ENCODE assay signal across 32 mouse cellular contexts in genomic region chr4:7201816-7202215, GRCm38 (mm10).
DNase-seq lines count a peak whose midpoint lies in the region; ATAC-seq lines count a peak whose summit lies in the region.
"Had no signal": no experiment of that assay in that cellular context is flagged by ENCODE, and none has a peak within 500 bp of the region (broad histone marks: within the 10 kb centered on the region; RNA-seq: fewer than 3 reads in every experiment).

No protein-coding gene starts in this region.

- no peak for ATAC-seq in embryonic facial prominence, embryonic 11.5 days (replicated peaks; ENCODE audit: insufficient number of reproducible peaks, low FRiP score, low TSS enrichment, low read depth)
- ATAC-seq in neural tube, embryonic 15.5 days (ENCODE audit: low FRiP score), result no peak
- ATAC-seq in heart, embryonic 12.5 days (ENCODE audit: insufficient number of reproducible peaks, low FRiP score), result no peak
- ATAC-seq: activated CD4-positive, CD25-positive, alpha-beta regulatory T cell, adult 4 months; forebrain, embryonic 14.5 days; hindbrain, embryonic 16.5 days; liver, embryonic 12.5 days; liver, postnatal 0 days; lung, postnatal 0 days; midbrain, embryonic 16.5 days had no signal

- H3K9me3 ChIP-seq in embryonic facial prominence, embryonic 11.5 days (replicated peaks; ENCODE audit: control insufficient read depth, low read length), result no peaks in the 10 kb centered on the region
- H3K9me3 ChIP-seq in embryonic facial prominence, embryonic 10.5 days, result no peaks in the 10 kb centered on the region
- no peaks in the 10 kb centered on the region for H3K9me3 ChIP-seq in neural tube, embryonic 15.5 days (replicated peaks)
- no peaks in the 10 kb centered on the region for H3K9me3 ChIP-seq in heart, embryonic 12.5 days (replicated peaks)
- H3K9me3 ChIP-seq: embryonic facial prominence, embryonic 15.5 days; heart, embryonic 10.5 days; kidney, embryonic 15.5 days; liver, embryonic 12.5 days; neural tube, embryonic 12.5 days had no signal

- no peaks in the 10 kb centered on the region for H3K36me3 ChIP-seq in embryonic facial prominence, embryonic 11.5 days (replicated peaks; ENCODE audit: control insufficient read depth, insufficient read depth, low read depth, low read length)
- H3K36me3 ChIP-seq in embryonic facial prominence, embryonic 10.5 days (replicated peaks), result no peaks in the 10 kb centered on the region
- H3K36me3 ChIP-seq in neural tube, embryonic 15.5 days, result no peaks in the 10 kb centered on the region
- H3K36me3 ChIP-seq in heart, embryonic 12.5 days, result no peaks in the 10 kb centered on the region
- H3K36me3 ChIP-seq: embryonic facial prominence, embryonic 15.5 days; heart, embryonic 10.5 days; kidney, embryonic 15.5 days; liver, embryonic 12.5 days; neural tube, embryonic 12.5 days had no signal

- H3K4me2 ChIP-seq in embryonic facial prominence, embryonic 11.5 days (ENCODE audit: low read depth, low read length), result no peak overlapping the region
- H3K4me2 ChIP-seq in neural tube, embryonic 15.5 days, result no peak overlapping the region
- no peak overlapping the region for H3K4me2 ChIP-seq in heart, embryonic 12.5 days
- H3K4me2 ChIP-seq: embryonic facial prominence, embryonic 15.5 days; kidney, embryonic 15.5 days; liver, embryonic 12.5 days; neural tube, embryonic 12.5 days had no signal

- H3K27me3 ChIP-seq in embryonic facial prominence, embryonic 11.5 days (ENCODE audit: control insufficient read depth, insufficient read depth, low read length), result no peaks in the 10 kb centered on the region
- no peaks in the 10 kb centered on the region for H3K27me3 ChIP-seq in embryonic facial prominence, embryonic 10.5 days (replicated peaks; ENCODE audit: low read depth, poor library complexity, severe bottlenecking)
- no peaks in the 10 kb centered on the region for H3K27me3 ChIP-seq in neural tube, embryonic 15.5 days (replicated peaks)
- no peaks in the 10 kb centered on the region for H3K27me3 ChIP-seq in heart, embryonic 12.5 days (replicated peaks)
- H3K27me3 ChIP-seq: CH12.LX; embryonic facial prominence, embryonic 15.5 days; kidney, embryonic 15.5 days; liver, embryonic 12.5 days; neural tube, embryonic 12.5 days had no signal

- WGBS in embryonic facial prominence, embryonic 11.5 days, result 22% methylated on average over 2 of the region's 2 CpGs
- 21% methylated on average over 2 of the region's 2 CpGs for WGBS in embryonic facial prominence, embryonic 10.5 days
- 17% methylated on average over 2 of the region's 2 CpGs for WGBS in neural tube, embryonic 15.5 days
- WGBS in heart, embryonic 12.5 days, result 54% methylated on average over 2 of the region's 2 CpGs

- H3K9ac ChIP-seq in embryonic facial prominence, embryonic 11.5 days (replicated peaks; ENCODE audit: low read length), result no peak overlapping the region
- H3K9ac ChIP-seq in neural tube, embryonic 15.5 days (replicated peaks), result no peak overlapping the region
- no peak overlapping the region for H3K9ac ChIP-seq in heart, embryonic 12.5 days
- H3K9ac ChIP-seq: embryonic facial prominence, embryonic 15.5 days; kidney, embryonic 15.5 days; liver, embryonic 12.5 days; liver, postnatal 0 days; neural tube, embryonic 12.5 days had no signal

- no peak overlapping the region for H3K27ac ChIP-seq in embryonic facial prominence, embryonic 11.5 days (replicated peaks; ENCODE audit: low read depth, low read length)
- H3K27ac ChIP-seq in embryonic facial prominence, embryonic 10.5 days (replicated peaks), result no peak overlapping the region
- H3K27ac ChIP-seq in neural tube, embryonic 15.5 days (replicated peaks), result no peak overlapping the region
- no peak overlapping the region for H3K27ac ChIP-seq in heart, embryonic 12.5 days (ENCODE audit: poor library complexity, severe bottlenecking)
- H3K27ac ChIP-seq: embryonic facial prominence, embryonic 15.5 days; heart, embryonic 10.5 days; kidney, embryonic 15.5 days; layer of hippocampus, adult 2 months; liver, embryonic 12.5 days; neural tube, embryonic 12.5 days had no signal

- no peaks in the 10 kb centered on the region for H3K4me1 ChIP-seq in embryonic facial prominence, embryonic 11.5 days (ENCODE audit: control insufficient read depth, insufficient read depth, low read length)
- peaks cover 4% of the 10 kb centered on the region for H3K4me1 ChIP-seq in embryonic facial prominence, embryonic 10.5 days
- H3K4me1 ChIP-seq in neural tube, embryonic 15.5 days, result no peaks in the 10 kb centered on the region
- H3K4me1 ChIP-seq in heart, embryonic 12.5 days (replicated peaks), result no peaks in the 10 kb centered on the region
- H3K4me1 ChIP-seq: embryonic facial prominence, embryonic 15.5 days; heart, embryonic 10.5 days; kidney, embryonic 15.5 days; liver, embryonic 12.5 days; neural tube, embryonic 12.5 days had no signal

- H3K4me3 ChIP-seq in embryonic facial prominence, embryonic 11.5 days (ENCODE audit: low read depth, low read length), result no peak overlapping the region
- H3K4me3 ChIP-seq in embryonic facial prominence, embryonic 10.5 days, result no peak overlapping the region
- no peak overlapping the region for H3K4me3 ChIP-seq in neural tube, embryonic 15.5 days (replicated peaks)
- H3K4me3 ChIP-seq in heart, embryonic 12.5 days, result no peak overlapping the region
- H3K4me3 ChIP-seq: embryonic facial prominence, embryonic 15.5 days; heart, embryonic 10.5 days; kidney, embryonic 15.5 days; layer of hippocampus, adult 2 months; liver, embryonic 12.5 days; neural tube, embryonic 12.5 days had no signal

- peak; percentile 20 for DNase-seq in embryonic facial prominence, embryonic 11.5 days (ENCODE audit: low spot score)
- no peak for DNase-seq in embryonic facial prominence, embryonic 10.5 days (ENCODE audit: low spot score)
- DNase-seq in neural tube, embryonic 10.5 days (ENCODE audit: extremely low spot score, low spot score), result peak; percentile 17
- peak; percentile 48 for DNase-seq in embryo, embryonic 10.5 days (ENCODE audit: low spot score)
- no peak for DNase-seq in left cerebral cortex, adult 18-20 months (ENCODE audit: low spot score in 2 of 2)
- DNase-seq: adrenal gland, adult 2 months; adrenal gland, postnatal 36 days; cerebellum, adult 2 months; cerebellum, postnatal 14 days; gastrocnemius, postnatal 25 days; heart, adult 11 months; heart, postnatal 36 days; kidney, adult 18-20 months; kidney, postnatal 25 days; left cerebral cortex, postnatal 4 days; liver, postnatal 0 days; lung, postnatal 4 days; thymus, postnatal 14 days had no signal

Comparison
In these comparisons a context has a peak if more than half of its experiments do, and no peak if none do; other contexts are left out.
1. DNase-seq: peak in embryonic facial prominence, embryonic 11.5 days (single experiment), neural tube, embryonic 10.5 days (single experiment) and embryo, embryonic 10.5 days (single experiment); none in embryonic facial prominence, embryonic 10.5 days (single experiment) and left cerebral cortex, adult 18-20 months (0 of 2).